Mouse (Mus musculus): ENCODE results near the gene Foxp1. TPM values are rescaled to one million over a fixed set of nuclear protein-coding genes. Genes with fewer than 3 reads are reported as not detected.

The Foxp1 gene
- total RNA-seq, 2 experiments from 2014 or later = 88.5 to 93.5 TPM

DNA sequence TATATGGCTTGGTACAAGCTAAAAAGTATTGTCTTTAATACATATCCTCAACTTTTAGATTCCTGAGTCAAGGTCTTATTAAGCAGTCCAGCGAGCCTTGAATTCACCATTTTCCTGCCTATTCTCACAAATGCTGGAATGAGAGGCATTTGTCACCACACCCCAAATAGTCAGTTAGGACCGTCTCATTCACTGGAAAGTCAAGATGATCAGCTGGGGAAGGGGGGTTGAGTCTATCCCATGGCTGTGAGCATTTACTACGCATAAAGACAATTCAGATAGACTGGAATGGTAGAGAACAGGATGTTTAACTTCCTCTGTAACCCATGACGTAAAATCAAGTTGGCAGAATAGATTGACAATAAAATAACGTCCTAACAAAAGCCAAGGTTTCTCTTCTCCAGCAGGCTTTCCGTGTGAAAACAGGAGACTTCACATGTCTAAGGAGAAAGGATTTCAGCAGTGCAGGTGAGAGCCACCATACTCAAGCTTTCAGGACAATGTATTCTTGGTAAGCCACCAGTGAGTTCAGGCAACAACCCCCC is 351.2 kb downstream of the Foxp1 start:
- DNase-seq (ENCODE audit: low spot score in 2 of 2) = no peak
- Histone ChIP-seq H3K4me3 (no peak overlapping the region), H3K27ac (no peak overlapping the region)
- TF ChIP-seq CTCF (conservative IDR thresholded peaks at IDR 0.05) = no peak

- H3K27ac ChIP-seq = no peak overlapping the region
- no peak for TF ChIP-seq CTCF (conservative IDR thresholded peaks at IDR 0.05)
- H3K4me3 ChIP-seq = no peak overlapping the region
- no peak for DNase-seq (ENCODE audit: low spot score in 2 of 2)
These were observed 353.8 kb downstream of the Foxp1 start for GRCm38 (mm10) chr6:99168727-99169126.

GRCm38 (mm10) chr6:99167001-99167400 is 355.5 kb downstream of the Foxp1 start:
- TF ChIP-seq CTCF (conservative IDR thresholded peaks at IDR 0.05) = no peak
- H3K4me3 ChIP-seq = no peak overlapping the region
- no peak for DNase-seq (ENCODE audit: low spot score in 2 of 2)
- no peak overlapping the region for H3K27ac ChIP-seq

- DNase-seq (ENCODE audit: low spot score in 2 of 2) = peak in 1 of 2 experiments; percentile 5
- no peak overlapping the region for H3K4me3 ChIP-seq
These were observed 356.4 kb downstream of the Foxp1 start for GRCm38 (mm10) chr6:99166169-99166568.

DNA sequence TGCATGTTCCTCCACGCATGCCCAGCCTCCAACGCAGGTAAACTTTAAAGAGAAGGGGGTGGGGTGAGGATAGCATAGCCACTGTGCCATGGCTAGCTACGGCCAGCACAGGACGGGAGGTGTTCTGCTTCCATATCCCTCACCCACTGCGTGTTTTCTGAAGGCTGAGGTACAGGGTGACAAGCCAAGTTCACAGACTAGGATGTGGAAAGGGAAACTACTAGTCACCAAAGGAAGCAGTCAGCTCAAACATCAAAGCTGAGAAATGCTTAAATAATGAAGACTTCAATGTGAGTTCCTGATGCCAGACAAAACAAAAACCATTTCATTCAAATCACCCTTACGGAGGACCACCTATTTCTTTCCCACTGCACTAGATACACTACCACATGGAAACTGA is 357.8 kb downstream of the Foxp1 start:
- DNase-seq (ENCODE audit: low spot score in 2 of 2) = no peak
- Histone ChIP-seq H3K27ac (no peak overlapping the region), H3K4me3 (no peak overlapping the region)
- no peak for TF ChIP-seq CTCF (conservative IDR thresholded peaks at IDR 0.05)

More at GRCm38 (mm10) chr6:99166169-99166568, 356.4 kb downstream of the Foxp1 start:
- TF ChIP-seq CTCF (conservative IDR thresholded peaks at IDR 0.05) = no peak
- no peak overlapping the region for H3K27ac ChIP-seq

- Histone ChIP-seq H3K4me3 (no peak overlapping the region), H3K27ac (no peak overlapping the region)
- no peak for DNase-seq (ENCODE audit: low spot score in 2 of 2)
- TF ChIP-seq CTCF (conservative IDR thresholded peaks at IDR 0.05) = no peak
These were observed 359.8 kb downstream of the Foxp1 start for GRCm38 (mm10) chr6:99162716-99163115.

- Histone ChIP-seq H3K4me3 (no peak overlapping the region), H3K27ac (no peak overlapping the region)
- no peak for DNase-seq (ENCODE audit: low spot score in 2 of 2)
- no peak for TF ChIP-seq CTCF (conservative IDR thresholded peaks at IDR 0.05)
These were observed 362.2 kb downstream of the Foxp1 start for GRCm38 (mm10) chr6:99160348-99160693.

- TF ChIP-seq CTCF (conservative IDR thresholded peaks at IDR 0.05) = no peak
- DNase-seq (ENCODE audit: low spot score in 2 of 2) = no peak
- no peak overlapping the region for H3K27ac ChIP-seq
- no peak overlapping the region for H3K4me3 ChIP-seq
These were observed 362.8 kb downstream of the Foxp1 start for GRCm38 (mm10) chr6:99159452-99160347.

DNA sequence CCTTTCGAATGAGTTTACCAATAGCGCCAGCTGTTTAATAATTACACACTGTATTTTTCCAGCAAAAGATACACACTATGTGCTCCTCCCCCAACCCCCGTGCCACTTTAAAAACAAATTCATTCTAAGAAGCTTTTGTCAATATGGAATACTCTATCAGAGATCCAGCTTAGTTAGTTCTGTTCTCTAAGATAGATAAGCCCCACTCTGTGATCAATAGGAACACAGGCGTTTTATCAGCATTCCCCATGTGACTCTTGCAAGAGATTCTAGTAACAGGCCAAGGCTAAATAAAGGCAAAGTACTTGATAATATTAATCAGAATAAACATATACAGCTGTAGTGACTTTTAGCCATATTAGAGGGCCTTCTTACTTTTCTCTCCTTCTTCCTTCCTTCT is 368.8 kb downstream of the Foxp1 start:
- DNase-seq (ENCODE audit: low spot score in 2 of 2) = no peak
- no peak overlapping the region for H3K27ac ChIP-seq
- TF ChIP-seq CTCF (conservative IDR thresholded peaks at IDR 0.05) = no peak

GRCm38 (mm10) chr6:99146400-99146905 is 376.1 kb downstream of the Foxp1 start:
- H3K27ac ChIP-seq = no peak overlapping the region
- TF ChIP-seq CTCF (conservative IDR thresholded peaks at IDR 0.05) = no peak
- H3K4me3 ChIP-seq = no peak overlapping the region
- DNase-seq (ENCODE audit: low spot score in 2 of 2) = no peak

More for the DNA sequence above, 368.8 kb downstream of the Foxp1 start:
- H3K4me3 ChIP-seq = no peak overlapping the region

DNA sequence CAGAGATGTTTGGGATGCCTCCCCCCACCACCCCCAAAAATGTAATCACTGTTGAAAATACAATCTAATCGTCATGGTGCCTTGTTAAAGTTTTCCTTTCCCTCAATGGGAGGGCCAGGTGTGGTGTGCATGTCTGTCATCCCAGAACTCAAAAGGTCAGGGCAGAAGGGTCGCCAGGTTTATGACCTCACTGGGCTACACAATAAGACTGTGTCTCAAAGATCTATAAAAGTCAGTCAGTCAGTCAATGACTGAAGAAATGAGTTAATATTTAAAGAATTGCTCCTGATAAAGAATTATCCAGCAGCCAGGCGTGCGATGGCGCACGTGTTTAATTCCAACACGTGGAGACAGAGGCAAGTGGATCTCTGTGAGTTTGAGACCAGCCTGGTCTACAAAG is 377.5 kb downstream of the Foxp1 start:
- H3K27ac ChIP-seq = no peak overlapping the region
- no peak overlapping the region for H3K4me3 ChIP-seq
- no peak for DNase-seq (ENCODE audit: low spot score in 2 of 2)
- TF ChIP-seq CTCF (conservative IDR thresholded peaks at IDR 0.05) = no peak

- no peak for DNase-seq (ENCODE audit: low spot score in 2 of 2)
- H3K4me3 ChIP-seq = no peak overlapping the region
- no peak for TF ChIP-seq CTCF (conservative IDR thresholded peaks at IDR 0.05)
- no peak overlapping the region for H3K27ac ChIP-seq
These were observed 378.8 kb downstream of the Foxp1 start for GRCm38 (mm10) chr6:99143756-99144036.

GRCm38 (mm10) chr6:99142900-99143755 is 379.4 kb downstream of the Foxp1 start:
- no peak for DNase-seq (ENCODE audit: low spot score in 2 of 2)
- Histone ChIP-seq H3K27ac (no peak overlapping the region), H3K4me3 (no peak overlapping the region)
- no peak for TF ChIP-seq CTCF (conservative IDR thresholded peaks at IDR 0.05)

Data from layer of hippocampus, adult 2 months (tissue).